Mouse (Mus musculus) heart, embryonic 16.5 days (tissue): ENCODE results near the gene Col5a3. TPM values are rescaled to one million over a fixed set of nuclear protein-coding genes. Genes with fewer than 3 reads are reported as not detected.

Experiments used
- ATAC-seq: fragments of 200-750 bp; cut with Nextera tagmentation; replicated peaks from 2 replicates; pipeline ENCODE4 v1.8.0; 2017; ENCODE audit warnings: moderate number of reproducible peaks; ENCODE audit not compliant: insufficient read depth, low FRiP score; ENCODE audit errors: extremely low read depth
- H3K27ac ChIP-seq: fragments of 300-500 bp; sonication (generic); 2 replicates; pipeline ENCODE4 v1.5.1; 2014; ENCODE audit warnings: mild to moderate bottlenecking, low read length, control low read depth, moderate library complexity
- H3K27me3 ChIP-seq: fragments of 300-500 bp; sonication (generic); 2 replicates; pipeline ENCODE4 v1.6.1; 2014; ENCODE audit warnings: low read length, mixed read lengths; ENCODE audit not compliant: control insufficient read depth, insufficient read depth
- H3K36me3 ChIP-seq: fragments of 300-500 bp; sonication (generic); 2 replicates; pipeline ENCODE4 v1.6.1; 2014; ENCODE audit not compliant: control insufficient read depth, insufficient read depth
- H3K4me1 ChIP-seq: fragments of 300-500 bp; sonication (generic); 2 replicates; pipeline ENCODE4 v1.6.1; 2014; ENCODE audit warnings: low read length, mixed read lengths; ENCODE audit not compliant: control insufficient read depth, insufficient read depth
- H3K4me2 ChIP-seq: fragments of 300-500 bp; sonication (generic); 2 replicates; pipeline ENCODE4 v1.6.1; 2014; ENCODE audit warnings: low read depth, mild to moderate bottlenecking, control low read depth, low read length
- H3K4me3 ChIP-seq: fragments of 300-500 bp; sonication (generic); 2 replicates; pipeline ENCODE4 v1.5.1; 2014; ENCODE audit warnings: mild to moderate bottlenecking, control low read depth, low read length
- H3K9ac ChIP-seq: fragments of 300-500 bp; sonication (generic); 2 replicates; pipeline ENCODE4 v1.6.1; 2014; ENCODE audit warnings: low read length, control low read depth
- H3K9me3 ChIP-seq: fragments of 300-500 bp; sonication (generic); replicated peaks from 2 replicates; pipeline ENCODE4 v1.6.1; 2016; ENCODE audit warnings: low read length; ENCODE audit not compliant: control insufficient read depth
- WGBS: fragments of 180-500 bp; shearing (Covaris S2); extraction: QIAGEN DNeasy Blood & Tissue Kit; methylation state at CpG from one replicate; pipeline ENCODE4 v1.1.7; 2014; 5-methylcytosine and 5-hydroxymethylcytosine counted together
- polyA plus RNA-seq: library from polyadenylated mRNA; unstranded; fragments of >200 nt; fragmentation: Nextera tagmentation; extraction: Ambion mirVana; gene quantifications from 2 replicates; pipeline ENCODE4 v1.2.1, GENCODE M21; 2015

The Col5a3 gene
- polyA plus RNA-seq, 1 experiment from 2014 or later = 2.1 TPM

- H3K4me3 ChIP-seq = peak within 1 kb of the TSS; percentile 46
- H3K4me1 ChIP-seq = peaks cover 5% of the 10 kb centered on the region
- no peak within 1 kb of the TSS for H3K27ac ChIP-seq
- 0 out of 2 replicates have a peak, but pooled peaks have one; percentile 39 for ATAC-seq
- H3K27me3 ChIP-seq = peaks cover 54% of the 10 kb centered on the region
- H3K9me3 ChIP-seq = 0 out of 2 replicates have a peak, but pooled peaks cover 3% of the 10 kb centered on the region
- peak within 1 kb of the TSS; percentile 25; the same call in 1 of the 2 replicates for H3K9ac ChIP-seq
- peak within 1 kb of the TSS; percentile 71 for H3K4me2 ChIP-seq
- WGBS = under 1% methylated on average over 35 of the region's 50 CpGs
- no peaks in the 10 kb centered on the region for H3K36me3 ChIP-seq
Measured at GRCm38 (mm10) chr9:20746017-20746660, 68.7 kb downstream of the Col5a3 start, which contains the start of gene Olfm2. Gene Olfm2 (minus strand): TSS chr9:20746349.

DNA sequence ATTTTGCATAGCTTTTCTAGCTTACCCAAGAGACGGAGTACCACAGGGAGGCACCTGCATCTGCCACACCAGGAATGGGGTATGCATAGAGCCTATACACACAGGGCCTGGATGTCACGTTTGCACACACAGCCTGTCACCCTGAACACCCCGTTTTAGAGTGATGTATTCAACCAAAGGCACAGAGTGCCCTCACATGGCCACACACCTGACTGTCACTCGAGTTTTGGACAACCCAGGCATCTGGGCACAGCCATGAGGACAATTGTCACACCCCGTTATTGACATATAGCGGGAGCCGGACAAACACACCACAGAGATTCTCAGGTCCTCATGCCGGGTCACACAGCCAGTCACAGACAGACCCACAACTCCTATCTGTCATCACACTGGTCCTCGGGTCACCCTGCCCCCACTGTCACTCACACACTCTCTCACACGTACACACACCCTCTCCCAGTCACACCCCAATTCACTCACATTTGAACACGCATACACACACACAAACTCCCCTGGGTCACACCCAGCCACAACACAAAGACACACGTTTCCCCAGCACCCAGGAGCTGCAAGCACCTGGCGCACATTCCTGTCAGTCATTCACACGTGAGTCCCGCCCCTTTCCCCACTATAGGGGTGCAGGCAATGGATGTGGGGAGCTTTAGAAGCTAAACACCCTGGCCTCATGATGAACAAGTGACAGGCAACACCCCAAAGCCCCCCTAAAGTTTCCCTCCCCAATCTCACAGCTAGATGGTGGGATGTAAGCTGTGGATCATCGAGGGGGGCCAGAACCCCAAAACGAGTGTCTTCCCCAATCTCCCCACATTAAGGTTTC, 69.5 kb downstream of the Col5a3 start:
- no peaks in the 10 kb centered on the region for H3K36me3 ChIP-seq
- H3K9me3 ChIP-seq = 0 out of 2 replicates have a peak, but pooled peaks cover 3% of the 10 kb centered on the region
- WGBS = 10% methylated on average over 17 of the region's 17 CpGs
- H3K9ac ChIP-seq = no peak overlapping the region
- H3K27me3 ChIP-seq = peaks cover 54% of the 10 kb centered on the region
- H3K4me2 ChIP-seq = peak overlapping the region; percentile 71; the same call in 1 of the 2 replicates
- peaks cover 7% of the 10 kb centered on the region for H3K4me1 ChIP-seq
- H3K4me3 ChIP-seq = peak overlapping the region; percentile 46
- no peak for ATAC-seq
- no peak overlapping the region for H3K27ac ChIP-seq

- no peak overlapping the region for H3K9ac ChIP-seq
- peaks cover 7% of the 10 kb centered on the region for H3K4me1 ChIP-seq
- WGBS = 13% methylated on average over 22 of the region's 22 CpGs
- H3K36me3 ChIP-seq = no peaks in the 10 kb centered on the region
- H3K27me3 ChIP-seq = peaks cover 54% of the 10 kb centered on the region
- H3K27ac ChIP-seq = no peak overlapping the region
- 0 out of 2 replicates have a peak, but pooled peaks cover 3% of the 10 kb centered on the region for H3K9me3 ChIP-seq
- no peak overlapping the region for H3K4me2 ChIP-seq
- no peak for ATAC-seq
- no peak overlapping the region for H3K4me3 ChIP-seq
Measured at GRCm38 (mm10) chr9:20743946-20744738, 70.7 kb downstream of the Col5a3 start.

GRCm38 (mm10) chr9:20740407-20740806, 74.5 kb downstream of the Col5a3 start:
- no peaks in the 10 kb centered on the region for H3K36me3 ChIP-seq
- H3K27ac ChIP-seq = no peak overlapping the region
- peak; percentile 78; the same call in 1 of the 2 replicates for ATAC-seq
- under 1% methylated on average over 12 of the region's 12 CpGs for WGBS
- peaks cover 26% of the 10 kb centered on the region for H3K27me3 ChIP-seq
- peak overlapping the region; percentile 35; the same call in 1 of the 2 replicates for H3K9ac ChIP-seq
- H3K4me2 ChIP-seq = peak overlapping the region; percentile 46
- H3K4me1 ChIP-seq = peaks cover 3% of the 10 kb centered on the region
- 0 out of 2 replicates have a peak, but pooled peaks cover 3% of the 10 kb centered on the region for H3K9me3 ChIP-seq
- H3K4me3 ChIP-seq = no peak overlapping the region

- no peaks in the 10 kb centered on the region for H3K9me3 ChIP-seq
- H3K36me3 ChIP-seq = no peaks in the 10 kb centered on the region
- no peak overlapping the region for H3K9ac ChIP-seq
- ATAC-seq = no peak
- H3K4me3 ChIP-seq = no peak overlapping the region
- H3K4me2 ChIP-seq = no peak overlapping the region
- H3K27ac ChIP-seq = no peak overlapping the region
- 39% methylated on average over 8 of the region's 8 CpGs for WGBS
- H3K4me1 ChIP-seq = peaks cover 3% of the 10 kb centered on the region
- peaks cover 6% of the 10 kb centered on the region for H3K27me3 ChIP-seq
Measured at GRCm38 (mm10) chr9:20738251-20738999, 76.4 kb downstream of the Col5a3 start.

GRCm38 (mm10) chr9:20737227-20737626, 77.6 kb downstream of the Col5a3 start:
- Histone ChIP-seq H3K4me3 (no peak overlapping the region), H3K4me2 (no peak overlapping the region), H3K4me1 (peaks cover 3% of the 10 kb centered on the region), H3K9me3 (no peaks in the 10 kb centered on the region), H3K27me3 (0 out of 2 replicates have a peak, but pooled peaks cover 3% of the 10 kb centered on the region), H3K36me3 (no peaks in the 10 kb centered on the region), H3K27ac (no peak overlapping the region), H3K9ac (no peak overlapping the region)
- no peak for ATAC-seq
- 83% methylated on average over 2 of the region's 2 CpGs for whole genome bisulfite sequencing

- no peaks in the 10 kb centered on the region for H3K9me3 ChIP-seq
- no peak for ATAC-seq
- H3K4me3 ChIP-seq = no peak overlapping the region
- WGBS = 55% methylated on average over 3 of the region's 3 CpGs
- H3K9ac ChIP-seq = no peak overlapping the region
- no peak overlapping the region for H3K27ac ChIP-seq
- no peaks in the 10 kb centered on the region for H3K4me1 ChIP-seq
- H3K27me3 ChIP-seq = peaks cover 5% of the 10 kb centered on the region; the same call in 1 of the 2 replicates
- no peaks in the 10 kb centered on the region for H3K36me3 ChIP-seq
- no peak overlapping the region for H3K4me2 ChIP-seq
Measured at GRCm38 (mm10) chr9:20734692-20735091, 80.2 kb downstream of the Col5a3 start.

- peaks cover 5% of the 10 kb centered on the region; the same call in 1 of the 2 replicates for H3K4me1 ChIP-seq
- no peaks in the 10 kb centered on the region for H3K9me3 ChIP-seq
- no peak for ATAC-seq
- no peak overlapping the region for H3K4me3 ChIP-seq
- H3K27me3 ChIP-seq = peaks cover 24% of the 10 kb centered on the region
- H3K36me3 ChIP-seq = no peaks in the 10 kb centered on the region
- WGBS = 46% methylated on average over 4 of the region's 4 CpGs
- no peak overlapping the region for H3K4me2 ChIP-seq
- no peak overlapping the region for H3K27ac ChIP-seq
- no peak overlapping the region for H3K9ac ChIP-seq
Measured at GRCm38 (mm10) chr9:20731797-20732196, 83.1 kb downstream of the Col5a3 start.
